Mouse (Mus musculus) splenic B cell, adult 2 months (primary cell): Measurements from ENCODE around the gene Foxo3.
A peak's percentile ranks its signal among the peaks of the same experiment; 100 is the strongest.

Source experiments
- DNase-seq: peaks from one replicate; pipeline ENCODE4 v3.0.0-alpha.2; 2011; ENCODE audit warnings: low read depth, low spot score
- H3K27me3 ChIP-seq: 2 replicates; pipeline ENCODE4 v1.6.1; 2012; ENCODE audit warnings: mild to moderate bottlenecking, low read length, moderate library complexity, mixed read lengths; ENCODE audit not compliant: control insufficient read depth, poor library complexity, insufficient read depth, severe bottlenecking
- H3K36me3 ChIP-seq: 2 replicates; pipeline ENCODE4 v1.6.1; 2012; ENCODE audit warnings: mild to moderate bottlenecking, low read length, moderate library complexity, mixed read lengths; ENCODE audit not compliant: control insufficient read depth, poor library complexity, insufficient read depth, severe bottlenecking

The Foxo3 gene

DNA sequence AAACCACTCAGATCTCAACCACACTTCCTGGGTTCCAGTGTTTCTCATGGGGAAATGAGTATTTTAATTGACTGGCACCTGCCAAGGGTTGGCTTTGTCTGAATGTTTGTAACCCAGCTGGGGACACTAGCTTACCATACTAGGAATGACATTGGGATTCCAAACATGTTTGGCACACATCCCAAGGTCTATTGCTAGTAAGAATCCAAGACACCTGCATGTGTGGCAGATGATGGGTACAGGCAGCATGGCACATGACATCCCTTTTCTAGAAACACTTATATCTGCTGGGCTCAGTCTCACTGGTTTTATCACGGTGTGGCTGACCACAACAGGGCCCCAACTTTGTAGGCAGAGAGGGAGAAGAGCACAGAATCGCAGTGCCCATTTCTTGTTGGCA, 17.8 kb upstream of the Foxo3 start:
- Histone ChIP-seq H3K36me3 (no peaks in the 10 kb centered on the region), H3K27me3 (no peaks in the 10 kb centered on the region)
- DNase-seq: no peak

DNA sequence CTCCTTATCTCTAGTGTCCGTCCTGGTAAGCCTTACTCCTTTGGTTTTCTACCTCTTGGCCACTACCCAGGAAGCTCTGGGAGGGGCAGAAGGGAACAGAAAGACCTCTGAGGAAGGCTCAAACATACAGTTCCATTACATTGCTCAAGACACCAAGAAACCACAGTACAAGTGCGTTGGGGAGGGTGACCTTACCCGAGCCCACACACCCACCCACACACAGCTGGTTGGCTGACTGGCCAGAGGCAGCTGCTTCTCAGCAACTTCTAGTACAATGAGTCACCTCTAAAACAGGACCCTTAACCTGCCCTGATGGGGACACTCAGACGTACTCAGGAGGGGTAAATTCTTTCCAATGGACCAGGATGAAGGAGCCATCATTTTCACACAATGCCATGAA, 17.3 kb upstream of the Foxo3 start:
- Histone ChIP-seq H3K27me3 (no peaks in the 10 kb centered on the region), H3K36me3 (no peaks in the 10 kb centered on the region)
- DNase-seq: no peak

DNA sequence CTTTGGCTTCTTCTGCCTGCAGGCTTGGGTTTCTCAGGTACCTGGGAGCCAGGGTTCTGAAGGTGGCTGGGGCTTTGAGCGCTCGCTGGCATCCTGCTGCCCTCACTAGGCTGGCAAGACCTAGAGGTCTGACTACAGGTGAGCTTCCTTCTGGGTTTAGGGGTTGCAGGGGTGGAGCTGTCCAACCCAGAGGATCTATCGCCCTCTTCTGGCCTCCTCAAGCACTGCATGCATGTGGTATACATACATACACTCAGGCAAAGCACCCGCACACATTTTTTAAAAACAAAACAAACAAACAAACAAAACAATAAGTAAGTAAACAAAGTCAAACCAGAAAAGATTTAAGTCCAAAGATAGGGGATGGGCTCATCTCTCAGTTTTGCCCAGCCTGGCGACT, 14.8 kb upstream of the Foxo3 start:
- no peaks in the 10 kb centered on the region for H3K36me3 ChIP-seq
- peak; percentile 84 for DNase-seq
- H3K27me3 ChIP-seq: no peaks in the 10 kb centered on the region

DNA sequence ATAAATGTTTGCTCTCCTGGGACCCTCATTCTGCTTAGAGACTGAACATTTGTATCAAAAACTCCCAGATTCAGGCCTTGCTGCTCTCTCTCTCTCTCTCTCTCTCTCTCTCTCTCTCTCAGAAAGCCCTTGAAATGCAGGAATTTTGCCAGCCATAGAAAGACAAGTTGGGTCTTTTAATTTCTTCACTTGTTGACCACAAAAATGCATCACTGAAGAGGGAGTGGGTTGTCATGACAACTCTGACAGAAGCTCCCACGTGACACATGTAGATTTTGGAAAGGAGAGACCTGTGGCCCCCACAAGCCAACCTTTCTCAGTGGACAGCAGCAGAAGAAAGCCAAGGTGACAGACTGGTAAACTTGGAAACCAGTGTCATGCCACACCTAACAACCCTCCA, 11.1 kb upstream of the Foxo3 start:
- Histone ChIP-seq H3K36me3 (no peaks in the 10 kb centered on the region), H3K27me3 (no peaks in the 10 kb centered on the region)
- DNase-seq: no peak

DNA sequence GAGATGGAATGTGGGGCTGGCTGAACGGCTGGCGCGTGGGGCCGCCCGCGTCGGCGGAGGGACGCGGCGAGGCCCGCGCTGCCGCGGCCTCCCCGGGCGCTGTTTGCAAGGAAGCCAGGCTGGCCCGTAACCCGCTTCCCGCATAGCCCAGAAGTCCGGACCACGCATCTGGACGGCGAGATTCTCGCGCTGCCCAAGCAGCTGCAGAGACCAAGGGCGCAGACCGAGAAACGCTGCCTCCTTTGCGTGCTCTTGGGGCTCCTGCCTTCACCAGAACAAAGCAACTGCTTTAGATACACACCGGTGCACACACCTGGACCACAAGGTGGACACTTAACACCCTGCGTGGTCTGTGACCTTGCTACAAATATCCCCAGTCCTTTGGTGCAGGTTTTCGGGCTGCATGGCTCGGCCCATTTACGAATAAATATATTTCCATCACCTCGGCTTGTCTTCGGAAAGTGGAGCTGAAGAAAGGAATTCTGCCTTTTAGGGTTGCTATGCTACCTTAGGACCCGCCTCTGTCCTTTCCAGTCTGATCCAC, 1.8 kb upstream of the Foxo3 start:
- H3K36me3 ChIP-seq: no peaks in the 10 kb centered on the region
- DNase-seq: no peak
- no peaks in the 10 kb centered on the region for H3K27me3 ChIP-seq

DNA sequence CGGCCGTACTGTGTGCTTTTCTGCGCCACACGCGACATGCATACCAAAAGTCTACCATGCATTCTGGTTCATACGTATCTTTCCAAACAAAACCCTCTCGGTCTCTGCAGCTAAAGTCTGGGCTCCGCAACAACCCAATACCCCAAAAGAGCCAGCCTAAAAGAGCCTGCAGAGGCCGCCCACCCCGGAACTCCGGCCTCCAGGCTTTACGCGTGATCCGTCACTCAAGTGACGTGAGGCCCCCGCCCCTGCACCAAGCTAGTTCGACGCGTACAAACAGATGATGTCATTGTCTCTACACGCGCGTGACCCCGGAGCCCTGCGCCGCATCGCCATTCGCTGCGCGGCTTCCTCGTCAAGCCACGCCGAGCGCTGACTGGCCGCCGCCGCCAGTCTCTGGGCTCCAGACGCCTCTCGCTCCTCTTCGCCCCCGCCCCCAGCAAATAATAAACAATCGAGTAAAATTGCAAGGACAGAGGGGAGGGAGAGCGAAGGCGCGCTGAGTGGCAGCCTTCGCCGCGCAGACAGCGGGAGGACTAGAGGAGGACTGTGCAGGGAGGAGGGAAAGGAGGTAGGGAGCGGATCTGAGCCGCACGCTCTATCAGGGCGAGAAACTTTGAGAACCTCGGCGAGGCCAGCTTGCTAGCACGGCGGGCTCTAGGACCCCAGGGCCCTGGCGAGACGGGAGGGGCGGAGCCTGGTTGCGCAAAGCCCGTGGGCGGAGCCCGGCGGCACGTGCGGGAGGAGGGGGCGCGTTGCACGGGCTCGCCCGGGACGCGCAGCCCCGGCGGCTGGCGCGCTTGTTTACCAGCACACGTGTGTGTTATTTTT, 1.1 kb upstream of the Foxo3 start:
- no peaks in the 10 kb centered on the region for H3K36me3 ChIP-seq
- H3K27me3 ChIP-seq: no peaks in the 10 kb centered on the region
- DNase-seq: peak; percentile 99

DNA sequence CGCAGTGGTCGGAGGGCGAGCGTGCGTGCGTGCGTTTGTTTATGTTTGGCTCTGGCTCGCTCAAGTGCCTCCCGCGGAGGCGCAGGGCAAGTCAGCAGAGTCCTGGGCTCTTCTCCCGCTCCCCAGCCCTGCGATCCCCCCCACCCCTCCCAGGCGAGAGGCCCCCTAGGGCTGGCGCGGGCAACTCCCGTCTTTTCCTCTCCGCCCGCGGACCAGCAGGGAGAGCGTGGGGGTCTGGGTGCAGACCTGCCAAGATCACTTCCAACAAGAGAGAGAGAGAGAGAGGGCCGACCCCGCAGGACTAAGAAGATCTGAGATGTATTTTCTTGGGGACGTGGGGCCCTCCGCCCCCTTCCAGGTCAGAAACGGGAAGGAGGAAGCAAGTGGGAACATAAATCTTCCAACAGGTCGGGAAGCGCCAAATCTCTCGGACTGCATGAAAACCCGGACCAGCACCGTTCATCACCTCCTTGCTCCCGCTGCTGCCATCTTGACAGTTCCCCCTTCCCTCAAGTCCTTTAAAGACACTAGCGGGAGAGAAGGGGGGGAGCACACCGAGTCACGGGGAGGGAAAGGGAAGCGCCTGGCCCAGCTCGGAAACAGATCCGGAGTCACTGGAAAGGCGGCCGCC, 569 bp downstream of the Foxo3 start:
- H3K36me3 ChIP-seq: no peaks in the 10 kb centered on the region
- no peak for DNase-seq
- H3K27me3 ChIP-seq: no peaks in the 10 kb centered on the region

DNA sequence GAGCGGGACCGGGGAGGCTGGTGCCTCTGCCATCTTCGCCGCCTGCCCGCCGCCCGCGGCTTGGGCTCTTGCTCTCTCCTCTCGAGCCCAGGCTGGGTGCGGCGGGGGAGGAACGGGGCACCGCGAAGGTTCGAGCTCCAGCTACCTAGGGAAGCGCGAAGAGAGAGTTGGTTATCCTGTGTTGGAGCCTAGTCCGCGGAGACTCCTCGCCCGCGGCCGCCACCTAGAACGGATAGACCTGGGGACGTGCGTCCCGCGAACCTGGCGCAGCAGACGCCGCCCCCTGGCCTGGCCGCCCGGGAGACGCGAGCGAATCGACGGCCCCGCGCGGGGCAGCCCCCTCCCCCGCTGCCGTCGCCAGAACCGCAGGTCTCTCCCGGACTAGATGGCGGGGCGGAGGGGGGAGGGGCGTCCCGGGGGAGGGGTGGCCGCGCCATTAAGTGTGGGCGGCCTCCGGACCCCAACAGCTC, 1.1 kb downstream of the Foxo3 start:
- DNase-seq: peak; percentile 64
- Histone ChIP-seq H3K27me3 (no peaks in the 10 kb centered on the region), H3K36me3 (no peaks in the 10 kb centered on the region)

DNA sequence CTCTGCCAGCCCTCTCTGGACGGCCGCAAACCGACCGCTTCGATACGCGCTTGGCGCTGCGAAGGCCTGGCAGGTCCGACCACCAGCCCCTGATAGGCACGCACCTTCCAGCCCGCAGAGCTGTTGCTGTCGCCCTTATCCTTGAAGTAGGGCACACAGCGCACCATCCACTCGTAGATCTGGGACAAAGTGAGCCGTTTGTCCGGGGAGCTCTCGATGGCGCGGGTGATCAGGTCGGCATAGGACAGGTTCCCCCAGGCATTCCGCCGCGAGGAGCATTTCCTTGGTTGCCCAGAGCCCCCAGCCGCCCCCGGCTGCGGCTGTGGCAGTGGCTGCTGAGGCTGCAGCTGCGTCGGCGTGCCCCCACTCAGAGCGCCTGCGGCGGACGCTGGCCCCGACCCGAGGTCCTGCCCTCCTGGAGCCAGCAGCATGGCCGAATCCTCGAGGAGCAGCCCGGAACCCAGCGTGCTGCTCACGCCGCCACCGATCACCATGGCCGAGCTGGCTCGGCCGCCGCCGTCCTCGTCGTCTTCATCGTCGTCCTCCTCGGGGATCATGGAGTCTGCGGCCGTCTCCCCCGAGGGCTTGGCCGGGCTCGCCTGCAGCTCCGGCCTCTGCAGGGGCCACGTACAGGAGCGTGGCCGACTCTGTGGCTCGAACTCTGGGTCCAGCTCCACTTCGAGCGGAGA, 1.7 kb downstream of the Foxo3 start:
- Histone ChIP-seq H3K36me3 (no peaks in the 10 kb centered on the region), H3K27me3 (no peaks in the 10 kb centered on the region)
- DNase-seq: peak; percentile 27

DNA sequence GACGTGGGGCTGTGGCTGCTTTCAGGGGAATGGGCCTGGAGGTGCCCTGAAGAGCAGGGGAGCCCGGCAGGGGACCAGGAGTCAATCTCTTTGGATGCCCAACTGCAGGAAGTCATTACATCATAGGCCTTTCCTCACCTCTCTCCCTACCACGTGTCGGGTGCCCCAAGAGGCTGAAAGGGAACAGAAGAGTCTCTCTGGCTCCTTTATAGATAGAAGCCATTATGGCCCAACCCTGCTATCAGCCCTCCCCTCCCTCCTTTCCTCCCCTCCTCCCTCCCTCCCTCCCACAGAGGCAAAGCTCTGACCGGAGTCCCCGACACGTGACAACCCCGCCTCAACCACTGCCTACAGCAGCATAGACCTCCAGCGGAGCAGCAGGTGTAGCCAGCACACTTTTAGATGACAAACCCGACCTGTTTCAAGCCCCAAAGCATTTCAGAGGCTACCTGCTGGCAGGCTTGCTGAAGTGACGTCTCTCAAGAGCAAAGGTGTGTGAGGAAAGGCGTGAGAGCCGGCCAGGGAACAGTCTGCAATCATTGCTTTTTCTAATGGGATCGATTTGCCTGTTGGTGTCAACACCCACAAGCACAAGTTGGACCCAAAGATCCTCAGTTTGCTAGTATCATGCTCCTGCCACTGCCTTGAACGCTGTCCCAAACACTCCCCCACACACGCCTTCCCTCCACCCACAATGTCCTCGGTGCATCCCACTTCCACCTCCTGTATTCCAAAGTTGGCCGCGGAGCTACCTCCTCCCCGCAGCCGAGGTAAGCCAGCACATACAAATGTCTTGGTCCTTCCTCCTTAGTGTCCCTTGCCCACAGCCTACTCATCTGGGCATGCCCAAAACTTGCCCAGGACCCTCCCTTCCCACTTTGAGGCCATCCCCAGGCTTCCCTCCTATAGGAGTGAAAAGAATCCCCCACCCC, 2.5 kb downstream of the Foxo3 start:
- Histone ChIP-seq H3K36me3 (no peaks in the 10 kb centered on the region), H3K27me3 (no peaks in the 10 kb centered on the region)
- DNase-seq: peak; percentile 79

DNA sequence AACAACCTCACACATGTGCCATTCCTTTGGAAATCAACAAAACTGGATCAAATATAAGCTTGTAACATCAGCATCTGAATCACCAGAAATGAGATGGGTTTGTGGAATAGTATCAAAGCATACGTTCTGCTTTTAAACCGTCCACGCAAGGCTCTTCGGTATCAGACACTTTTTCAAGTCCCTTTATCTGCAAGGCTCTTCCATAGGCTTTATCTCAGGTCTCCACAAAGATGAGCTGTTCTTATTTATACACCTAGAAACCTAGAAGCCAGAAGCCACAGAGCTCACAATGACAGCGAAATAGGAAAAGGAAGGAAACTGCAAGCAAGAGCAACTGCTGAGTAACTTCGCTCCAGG, 3.2 kb downstream of the Foxo3 start:
- no peak for DNase-seq
- no peaks in the 10 kb centered on the region for H3K27me3 ChIP-seq
- no peaks in the 10 kb centered on the region for H3K36me3 ChIP-seq

DNA sequence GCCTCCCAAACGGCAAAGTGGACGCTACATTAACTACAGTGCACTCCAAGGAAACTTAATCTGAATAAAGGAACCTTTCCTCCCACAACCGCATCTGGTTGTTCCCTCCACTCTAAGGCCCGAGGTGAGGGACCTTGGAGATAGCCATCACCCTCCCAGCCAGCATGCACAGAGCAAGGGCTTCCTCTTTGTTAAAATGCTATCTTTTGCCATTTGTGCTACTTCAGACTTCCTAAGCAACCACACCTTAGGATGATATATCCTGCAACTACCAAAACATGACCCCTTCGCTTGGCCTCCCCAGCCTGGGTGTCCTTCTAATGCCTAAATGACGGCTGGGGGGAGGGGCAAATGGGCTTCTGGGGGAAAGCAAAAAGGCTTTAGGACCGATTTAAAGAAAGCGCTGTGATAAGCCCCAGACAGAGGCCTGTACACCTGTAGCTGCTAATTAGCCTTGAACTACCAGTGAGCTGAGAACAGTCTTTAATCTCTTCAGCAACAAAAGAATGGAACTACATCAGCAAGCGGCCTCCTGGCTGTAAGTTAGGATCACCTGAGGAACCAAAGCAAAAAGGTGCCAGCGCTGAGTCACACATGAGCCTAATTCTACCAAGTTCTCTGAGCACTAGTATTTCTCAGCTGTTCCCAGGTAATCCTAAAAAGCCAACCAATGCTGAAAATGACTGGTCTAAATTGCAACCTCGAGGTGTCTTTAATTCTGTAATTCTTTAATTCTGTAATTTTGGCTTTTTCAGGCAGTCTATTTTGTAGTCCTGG, 4.9 kb downstream of the Foxo3 start:
- DNase-seq: no peak
- H3K27me3 ChIP-seq: no peaks in the 10 kb centered on the region
- no peaks in the 10 kb centered on the region for H3K36me3 ChIP-seq

DNA sequence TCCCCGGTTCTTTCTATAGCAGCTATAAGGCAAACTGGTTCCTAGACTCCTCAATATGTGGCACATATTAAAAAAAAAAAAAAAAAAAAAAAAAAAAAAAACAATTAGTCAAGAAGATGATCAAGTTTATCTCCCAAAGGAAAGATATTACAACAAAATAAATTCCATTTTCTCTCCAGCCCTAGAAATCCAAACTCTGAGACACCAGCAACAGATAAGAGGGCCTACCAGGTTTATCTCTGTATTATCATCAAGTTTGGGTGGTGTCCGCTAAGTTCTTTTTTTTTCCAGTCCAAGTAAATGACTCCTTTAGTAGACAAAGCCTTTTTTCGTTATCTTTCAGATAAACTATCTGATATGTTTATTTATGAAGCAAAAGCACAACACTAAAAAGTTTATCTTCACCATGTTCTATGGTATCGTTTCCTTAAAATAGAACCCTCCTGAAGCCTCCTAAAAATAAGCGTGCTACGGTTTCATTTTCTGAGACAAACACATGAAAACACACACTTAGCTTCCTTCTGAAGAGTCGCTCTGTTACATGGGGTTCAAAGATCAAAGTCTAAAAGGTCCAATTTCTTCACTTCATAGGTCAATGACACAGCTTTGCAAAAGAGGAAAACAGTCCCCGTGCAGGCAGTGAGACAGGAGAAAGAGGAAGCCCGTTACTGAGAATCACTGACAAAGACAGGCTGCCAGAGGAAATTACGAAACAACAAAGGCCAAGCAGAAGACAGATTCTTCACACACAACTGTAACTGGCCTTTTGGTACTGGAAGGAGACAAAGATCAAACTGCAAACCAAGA, 6.1 kb downstream of the Foxo3 start:
- peak; percentile 71 for DNase-seq
- H3K27me3 ChIP-seq: no peaks in the 10 kb centered on the region
- H3K36me3 ChIP-seq: no peaks in the 10 kb centered on the region
